Mouse (Mus musculus) embryonic facial prominence, embryonic 14.5 days (tissue): ENCODE data around the gene Crybg3. TPM values are rescaled to one million over a fixed set of nuclear protein-coding genes. Genes with fewer than 3 reads are reported as not detected.

Source experiments
- ATAC-seq: fragments of 200-750 bp; cut with Nextera tagmentation; 2 replicates; pipeline ENCODE4 v1.8.0; 2017; ENCODE audit warnings: low read depth, moderate number of reproducible peaks, moderate TSS enrichment
- DNase-seq: peaks from one replicate; pipeline ENCODE4 v3.0.0-alpha.2; 2015; ENCODE audit warnings: low spot score
- H3K27ac ChIP-seq: fragments of 300-500 bp; sonication (generic); replicated peaks from 2 replicates; pipeline ENCODE4 v1.5.1; 2014; ENCODE audit warnings: low read depth, mild to moderate bottlenecking, low read length, moderate library complexity
- H3K27me3 ChIP-seq: fragments of 300-500 bp; sonication (generic); replicated peaks from 2 replicates; pipeline ENCODE4 v1.6.1; 2014; ENCODE audit warnings: low read length; ENCODE audit not compliant: control insufficient read depth, insufficient read depth
- H3K36me3 ChIP-seq: fragments of 300-500 bp; sonication (generic); 2 replicates; pipeline ENCODE4 v1.6.1; 2014; ENCODE audit warnings: low read length, mixed read lengths; ENCODE audit not compliant: control insufficient read depth, insufficient read depth
- H3K4me1 ChIP-seq: fragments of 300-500 bp; sonication (generic); 2 replicates; pipeline ENCODE4 v1.6.1; 2014; ENCODE audit warnings: antibody characterized with exemption, low read length; ENCODE audit not compliant: control insufficient read depth, insufficient read depth
- H3K4me2 ChIP-seq: fragments of 300-500 bp; sonication (generic); 2 replicates; pipeline ENCODE4 v1.6.1; 2014; ENCODE audit warnings: low read depth, mild to moderate bottlenecking, low read length, moderate library complexity, mixed read lengths
- H3K4me3 ChIP-seq: fragments of 300-500 bp; sonication (generic); 2 replicates; pipeline ENCODE4 v1.5.1; 2014; ENCODE audit warnings: low read depth, mild to moderate bottlenecking, low read length
- H3K9ac ChIP-seq: fragments of 300-500 bp; sonication (generic); 2 replicates; pipeline ENCODE4 v1.6.1; 2014; ENCODE audit warnings: low read depth, mild to moderate bottlenecking, low read length, moderate library complexity, mixed read lengths
- H3K9me3 ChIP-seq: fragments of 300-500 bp; sonication (generic); 2 replicates; pipeline ENCODE4 v1.6.1; 2016; ENCODE audit warnings: low read length; ENCODE audit not compliant: control insufficient read depth
- WGBS: fragments of 180-500 bp; shearing (Covaris S2); extraction: QIAGEN DNeasy Blood & Tissue Kit; methylation state at CpG from one replicate; pipeline ENCODE4 v1.1.7; 2014; 5-methylcytosine and 5-hydroxymethylcytosine counted together
- polyA plus RNA-seq: library from polyadenylated mRNA; unstranded; fragments of >200 nt; fragmentation: Nextera tagmentation; extraction: Ambion mirVana; gene quantifications from 2 replicates; pipeline ENCODE4 v1.2.1, GENCODE M21; 2014

The Crybg3 gene
- polyA plus RNA-seq, 1 experiment from 2014 or later: 12.1 TPM

- H3K9ac ChIP-seq: no peak overlapping the region
- ATAC-seq (peak; percentile 23; the same call in 1 of the 2 replicates), DNase-seq (no peak)
- peaks cover 13% of the 10 kb centered on the region; the same call in 1 of the 2 replicates for H3K36me3 ChIP-seq
- no peak overlapping the region for H3K4me3 ChIP-seq
- H3K27ac ChIP-seq: no peak overlapping the region
- peaks cover 13% of the 10 kb centered on the region for H3K4me1 ChIP-seq
- WGBS: 61% methylated on average over 5 of the region's 5 CpGs
- no peaks in the 10 kb centered on the region for H3K27me3 ChIP-seq
- H3K4me2 ChIP-seq: no peak overlapping the region
- no peaks in the 10 kb centered on the region for H3K9me3 ChIP-seq
Observed at GRCm38 (mm10) chr16:59551507-59551906, 49.3 kb downstream of the Crybg3 start.

GRCm38 (mm10) chr16:59549631-59550030 is 51.1 kb downstream of the Crybg3 start:
- WGBS: 92% methylated on average over 15 of the region's 15 CpGs
- DNase-seq (no peak), ATAC-seq (no peak)
- Histone ChIP-seq H3K36me3 (peaks cover 8% of the 10 kb centered on the region; the same call in 1 of the 2 replicates), H3K27ac (no peak overlapping the region), H3K9me3 (no peaks in the 10 kb centered on the region), H3K27me3 (no peaks in the 10 kb centered on the region), H3K9ac (no peak overlapping the region), H3K4me3 (no peak overlapping the region), H3K4me2 (no peak overlapping the region), H3K4me1 (peaks cover 13% of the 10 kb centered on the region)

- H3K4me2 ChIP-seq: no peak overlapping the region
- WGBS: 82% methylated on average over 4 of the region's 4 CpGs
- H3K9ac ChIP-seq: no peak overlapping the region
- H3K9me3 ChIP-seq: no peaks in the 10 kb centered on the region
- no peak overlapping the region for H3K4me3 ChIP-seq
- peaks cover 13% of the 10 kb centered on the region for H3K4me1 ChIP-seq
- DNase-seq (no peak), ATAC-seq (peak; percentile 30; the same call in 1 of the 2 replicates)
- no peaks in the 10 kb centered on the region for H3K36me3 ChIP-seq
- H3K27me3 ChIP-seq: no peaks in the 10 kb centered on the region
- no peak overlapping the region for H3K27ac ChIP-seq
Observed at GRCm38 (mm10) chr16:59548582-59548947, 52.2 kb downstream of the Crybg3 start.

- Histone ChIP-seq H3K9me3 (no peaks in the 10 kb centered on the region), H3K9ac (no peak overlapping the region), H3K27me3 (no peaks in the 10 kb centered on the region), H3K4me2 (no peak overlapping the region; the same call in 1 of the 2 replicates), H3K4me3 (no peak overlapping the region), H3K36me3 (no peaks in the 10 kb centered on the region), H3K27ac (peak overlapping the region; percentile 57), H3K4me1 (peaks cover 13% of the 10 kb centered on the region)
- ATAC-seq (peak; percentile 82), DNase-seq (peak; percentile 86)
- WGBS: 42% methylated on average over 14 of the region's 14 CpGs
Observed at GRCm38 (mm10) chr16:59547887-59548581, 52.7 kb downstream of the Crybg3 start.

- Histone ChIP-seq H3K27me3 (no peaks in the 10 kb centered on the region), H3K4me2 (no peak overlapping the region), H3K4me3 (no peak overlapping the region), H3K9me3 (no peaks in the 10 kb centered on the region), H3K36me3 (no peaks in the 10 kb centered on the region), H3K4me1 (peaks cover 13% of the 10 kb centered on the region), H3K27ac (peak overlapping the region; percentile 57; the same call in 1 of the 2 replicates), H3K9ac (no peak overlapping the region)
- ATAC-seq (no peak; the same call in 1 of the 2 replicates), DNase-seq (peak; percentile 61)
- WGBS: 52% methylated on average over 4 of the region's 4 CpGs
Observed at GRCm38 (mm10) chr16:59547466-59547865, 53.3 kb downstream of the Crybg3 start.

GRCm38 (mm10) chr16:59545360-59545759 is 55.4 kb downstream of the Crybg3 start:
- no peak for ATAC-seq
- WGBS: 86% methylated on average over 2 of the region's 2 CpGs

GRCm38 (mm10) chr16:59541382-59541781 is 59.4 kb downstream of the Crybg3 start:
- Histone ChIP-seq H3K27ac (no peak overlapping the region), H3K9me3 (no peaks in the 10 kb centered on the region), H3K4me2 (no peak overlapping the region), H3K27me3 (no peaks in the 10 kb centered on the region), H3K4me1 (no peaks in the 10 kb centered on the region), H3K4me3 (no peak overlapping the region), H3K36me3 (peaks cover 6% of the 10 kb centered on the region; the same call in 1 of the 2 replicates), H3K9ac (no peak overlapping the region)
- ATAC-seq (no peak), DNase-seq (no peak)
- WGBS: 58% methylated on average over 4 of the region's 4 CpGs

More at GRCm38 (mm10) chr16:59545360-59545759, 55.4 kb downstream of the Crybg3 start:
- no peak overlapping the region for H3K4me3 ChIP-seq
- peaks cover 13% of the 10 kb centered on the region for H3K4me1 ChIP-seq
- no peak overlapping the region for H3K4me2 ChIP-seq
- no peaks in the 10 kb centered on the region for H3K36me3 ChIP-seq
- H3K27ac ChIP-seq: no peak overlapping the region
- DNase-seq: no peak
- no peak overlapping the region for H3K9ac ChIP-seq
- H3K9me3 ChIP-seq: no peaks in the 10 kb centered on the region
- no peaks in the 10 kb centered on the region for H3K27me3 ChIP-seq

GRCm38 (mm10) chr16:59540944-59541343 is 59.8 kb downstream of the Crybg3 start:
- Histone ChIP-seq H3K27me3 (no peaks in the 10 kb centered on the region), H3K27ac (no peak overlapping the region), H3K4me3 (no peak overlapping the region), H3K9me3 (no peaks in the 10 kb centered on the region), H3K9ac (no peak overlapping the region), H3K4me1 (no peaks in the 10 kb centered on the region), H3K36me3 (peaks cover 10% of the 10 kb centered on the region; the same call in 1 of the 2 replicates), H3K4me2 (no peak overlapping the region)
- ATAC-seq (no peak), DNase-seq (no peak)
- WGBS: 76% methylated on average over 3 of the region's 3 CpGs

- H3K4me2 ChIP-seq: no peak overlapping the region
- 75% methylated on average over 5 of the region's 5 CpGs for WGBS
- no peak overlapping the region for H3K27ac ChIP-seq
- no peaks in the 10 kb centered on the region for H3K27me3 ChIP-seq
- no peak for ATAC-seq
- H3K9me3 ChIP-seq: no peaks in the 10 kb centered on the region
- peaks cover 12% of the 10 kb centered on the region; the same call in 1 of the 2 replicates for H3K36me3 ChIP-seq
- H3K4me1 ChIP-seq: no peaks in the 10 kb centered on the region
- H3K4me3 ChIP-seq: no peak overlapping the region
- H3K9ac ChIP-seq: no peak overlapping the region
- DNase-seq: no peak
Observed at GRCm38 (mm10) chr16:59535673-59536072, 65.1 kb downstream of the Crybg3 start.
